Mouse (Mus musculus) T-helper 2 cell (primary cell): ENCODE results near the gene Herc2.

Source experiments
- in situ Hi-C: fragments of 300-600 bp; cut with MboI, MseI; formaldehyde crosslinking; loops from one replicate; pipeline ENCODE4 v1.15.1; 2025; ENCODE audit warnings: high pct_unique_total_duplicates

Gene Herc2

GRCm38 (mm10) chr7:56064876-56065275, 14.9 kb downstream of the Herc2 start:
- in situ Hi-C loops = no loop called here

GRCm38 (mm10) chr7:56066136-56066535, 16.1 kb downstream of the Herc2 start:
- in situ Hi-C loops = no loop called here

GRCm38 (mm10) chr7:56066634-56067033, 16.6 kb downstream of the Herc2 start:
- in situ Hi-C loops = no loop called here

GRCm38 (mm10) chr7:56071724-56072123, 21.7 kb downstream of the Herc2 start:
- in situ Hi-C loops = no loop called here

- in situ Hi-C loops = no loop called here
These were observed 33.0 kb downstream of the Herc2 start for GRCm38 (mm10) chr7:56083034-56083433.

GRCm38 (mm10) chr7:56089097-56089496, 39.1 kb downstream of the Herc2 start:
- in situ Hi-C loops = no loop called here

- in situ Hi-C loops = no loop called here
These were observed 41.4 kb downstream of the Herc2 start for GRCm38 (mm10) chr7:56091445-56091844.

- in situ Hi-C loops = no loop called here
These were observed 52.4 kb downstream of the Herc2 start for GRCm38 (mm10) chr7:56102293-56102847.

GRCm38 (mm10) chr7:56112999-56113398, 63.0 kb downstream of the Herc2 start:
- in situ Hi-C loops = no loop called here

GRCm38 (mm10) chr7:56114148-56114547, 64.2 kb downstream of the Herc2 start:
- in situ Hi-C loops = no loop called here

- in situ Hi-C loops = no loop called here
These were observed 71.0 kb downstream of the Herc2 start for GRCm38 (mm10) chr7:56120968-56121367.

GRCm38 (mm10) chr7:56121425-56121824, 71.4 kb downstream of the Herc2 start:
- in situ Hi-C loops = no loop called here

GRCm38 (mm10) chr7:56128080-56128479, 78.1 kb downstream of the Herc2 start:
- in situ Hi-C loops = no loop called here

- in situ Hi-C loops = no loop called here
These were observed 79.6 kb downstream of the Herc2 start for GRCm38 (mm10) chr7:56129577-56129976.

- in situ Hi-C loops = no loop called here
These were observed 81.6 kb downstream of the Herc2 start for GRCm38 (mm10) chr7:56131548-56131947.

- in situ Hi-C loops = no loop called here
These were observed 88.7 kb downstream of the Herc2 start for GRCm38 (mm10) chr7:56138706-56139105.

- in situ Hi-C loops = no loop called here
These were observed 96.4 kb downstream of the Herc2 start for GRCm38 (mm10) chr7:56146424-56146823.

GRCm38 (mm10) chr7:56148925-56149324, 98.9 kb downstream of the Herc2 start:
- in situ Hi-C loops = no loop called here

GRCm38 (mm10) chr7:56151885-56152676, 102.1 kb downstream of the Herc2 start:
- in situ Hi-C loops = no loop called here

GRCm38 (mm10) chr7:56153161-56153560, 103.2 kb downstream of the Herc2 start:
- in situ Hi-C loops = no loop called here

- in situ Hi-C loops = no loop called here
These were observed 103.6 kb downstream of the Herc2 start for GRCm38 (mm10) chr7:56153625-56154024.

- in situ Hi-C loops = no loop called here
These were observed 113.3 kb downstream of the Herc2 start for GRCm38 (mm10) chr7:56163316-56163715.

GRCm38 (mm10) chr7:56168713-56169112, 118.7 kb downstream of the Herc2 start:
- in situ Hi-C loops = no loop called here
